Mouse (Mus musculus) T-helper 17 cell (primary cell): ENCODE data around the gene Kif26b.

ENCODE experiments used
- in situ Hi-C, 2 experiments: fragments of 300-600 bp; cut with MboI, MseI; formaldehyde crosslinking; loops; 1 replicate in 1 of 2; 2 replicates in 1 of 2; pipeline ENCODE4 v1.15.1; 2025; ENCODE audit warnings: high pct_unique_total_duplicates in 2 of 2

The Kif26b gene

DNA sequence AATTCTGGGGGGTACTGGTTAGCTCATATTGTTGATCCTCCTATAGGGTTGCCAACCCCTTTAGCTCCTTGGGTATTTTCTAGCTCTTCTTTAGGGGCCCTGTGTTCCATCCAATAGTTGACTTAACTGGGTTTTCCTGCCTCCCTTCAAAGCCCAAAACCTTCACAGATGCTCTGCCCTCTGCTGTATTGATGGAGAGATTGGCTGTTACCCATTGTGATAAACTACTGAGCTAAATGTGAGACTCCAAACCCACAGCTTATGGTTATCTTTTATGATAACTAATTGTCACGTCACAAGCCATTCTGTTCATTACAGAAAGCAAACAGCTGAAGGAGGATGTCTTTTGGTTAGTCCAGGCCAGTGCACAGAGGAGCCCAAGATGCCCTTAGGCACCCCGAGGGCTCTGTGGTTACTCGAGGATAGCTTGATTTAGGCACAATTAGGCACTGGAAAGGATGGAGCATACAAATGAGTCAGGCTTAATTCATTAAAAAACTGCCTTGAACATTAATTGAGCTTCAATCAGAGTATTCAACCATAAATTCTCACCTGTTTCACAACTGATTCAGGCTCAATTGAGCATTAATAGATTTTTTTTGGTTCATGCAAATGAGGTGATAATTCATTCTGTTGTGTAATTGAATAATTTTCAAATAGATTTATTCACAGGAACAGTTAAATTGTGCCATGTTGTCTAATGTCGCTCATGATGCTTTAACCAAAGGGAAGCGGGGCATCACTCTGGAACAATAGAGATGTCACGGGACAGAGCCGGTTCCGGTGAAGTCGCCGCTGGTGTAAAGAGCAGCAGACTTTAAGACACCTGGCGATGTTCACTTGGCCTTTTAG, 364.5 kb downstream of the Kif26b start:
- in situ Hi-C loops = no loop called here

DNA sequence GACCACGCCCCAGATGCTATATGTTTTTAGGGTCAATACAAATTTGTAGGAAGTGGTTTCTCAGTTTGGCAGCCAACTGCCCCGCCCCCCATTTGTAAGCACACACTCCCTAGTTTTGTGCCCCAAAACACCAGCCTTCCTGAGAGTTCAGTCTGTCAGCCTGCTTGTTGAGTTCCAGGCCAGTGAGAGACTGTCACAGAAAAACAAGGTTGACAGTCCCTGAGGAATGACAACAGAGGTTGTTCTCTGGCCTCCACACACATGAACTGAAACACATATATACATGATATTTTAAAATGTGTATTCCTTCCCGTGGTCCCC, 365.1 kb downstream of the Kif26b start:
- in situ Hi-C loops = no loop called here

DNA sequence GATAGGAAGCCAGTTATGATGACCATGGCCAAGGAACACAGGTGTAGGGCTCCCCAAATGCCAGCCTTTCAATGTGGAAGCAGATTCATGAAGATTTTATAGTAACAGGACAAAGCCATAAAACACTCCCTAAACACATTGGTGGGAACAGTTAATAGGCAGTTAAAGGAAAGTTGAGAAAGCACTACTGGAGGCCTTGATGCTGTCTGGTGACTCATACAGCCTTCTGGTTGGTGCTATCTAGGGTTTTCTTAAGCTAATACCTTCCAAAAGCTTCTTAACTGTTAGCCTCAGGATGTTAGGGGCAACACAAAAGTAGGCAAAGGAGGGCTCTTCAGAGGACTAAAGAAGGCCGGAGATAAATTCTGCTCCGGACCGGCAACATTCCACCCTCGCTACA, 366.7 kb downstream of the Kif26b start:
- in situ Hi-C loops = loop anchor here in 1 of 2 experiments (5.0 kb wide), 1 partner anchor 72 kb away; no protein-coding TSS in a partner anchor

DNA sequence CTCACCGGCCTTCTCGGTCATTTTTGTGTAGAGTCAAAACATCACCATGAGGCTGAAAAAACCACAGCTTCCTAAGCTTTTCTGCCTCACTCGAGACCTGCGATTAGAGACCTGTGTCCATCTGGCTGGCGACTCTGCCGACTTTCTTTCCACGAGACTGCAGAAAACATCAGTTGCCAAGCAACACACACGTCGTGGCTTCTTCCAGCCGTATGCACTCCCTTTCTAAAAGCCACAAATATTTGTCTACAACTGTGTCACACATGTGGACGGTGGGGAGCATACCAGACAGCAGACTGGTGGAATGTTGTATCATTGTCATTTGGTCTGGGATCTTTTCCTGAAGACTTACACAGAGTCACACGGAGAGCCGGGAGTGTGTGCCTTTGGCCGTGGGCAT, 382.0 kb downstream of the Kif26b start:
- in situ Hi-C loops = no loop called here

GRCm38 (mm10) chr1:178912936-178913716, 384.2 kb downstream of the Kif26b start:
- in situ Hi-C loops = no loop called here

DNA sequence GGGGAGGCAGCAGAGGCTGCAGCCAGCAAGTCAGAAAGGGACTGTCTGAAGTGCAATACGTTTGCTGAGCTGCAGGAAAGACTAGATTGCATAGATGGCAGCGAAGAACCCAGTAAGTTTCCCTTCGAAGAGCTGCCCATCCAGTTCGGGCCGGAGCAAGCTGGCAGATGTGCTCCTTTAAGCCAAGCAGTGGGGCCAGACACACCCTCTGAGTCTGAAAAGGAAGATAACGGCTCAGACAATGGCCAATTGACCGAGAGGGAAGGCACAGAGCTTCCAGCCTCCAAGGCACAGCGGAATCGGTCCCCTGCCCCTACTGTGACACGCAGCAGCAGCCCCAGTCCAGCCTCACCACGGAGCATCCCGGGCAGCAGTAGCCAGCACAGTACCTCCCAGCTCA, 386.1 kb downstream of the Kif26b start:
- in situ Hi-C loops = no loop called here

- in situ Hi-C loops = no loop called here
Measured at GRCm38 (mm10) chr1:178917194-178917902, 388.4 kb downstream of the Kif26b start.

DNA sequence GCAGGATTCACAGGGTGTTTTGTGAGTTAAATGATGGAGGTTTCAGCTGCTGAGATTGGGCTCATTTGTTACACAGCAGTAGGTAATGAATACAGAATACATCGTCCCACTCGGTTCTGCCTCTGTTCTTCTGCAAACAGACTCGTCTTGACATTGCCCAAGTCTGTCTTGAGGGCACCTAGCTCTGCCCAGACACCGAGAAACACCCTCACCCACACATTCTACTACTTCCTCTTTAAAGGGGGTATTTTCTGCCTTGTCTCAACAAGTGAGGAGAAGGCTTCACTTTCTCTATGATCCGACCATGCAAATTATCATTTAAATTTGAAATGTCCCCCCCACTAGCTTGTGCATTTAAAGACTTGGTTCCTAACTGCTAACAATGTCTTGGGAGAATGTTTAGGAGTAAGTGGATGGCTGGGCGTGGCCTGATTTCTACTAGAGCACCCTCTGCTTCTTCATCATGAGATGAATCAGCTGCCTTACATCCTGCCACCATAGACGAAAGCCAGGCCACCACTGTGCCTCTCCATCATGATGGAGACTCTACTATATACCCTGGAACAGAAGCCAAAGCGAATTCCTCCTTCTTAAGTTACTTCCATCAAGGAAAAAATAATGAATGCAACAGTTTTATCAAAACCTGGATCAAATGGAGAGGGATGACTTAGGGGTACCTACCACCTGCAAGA, 395.7 kb downstream of the Kif26b start:
- in situ Hi-C loops = loop anchor here in 1 of 2 experiments (10.0 kb wide), 1 partner anchor 760 kb away; no protein-coding TSS in a partner anchor

DNA sequence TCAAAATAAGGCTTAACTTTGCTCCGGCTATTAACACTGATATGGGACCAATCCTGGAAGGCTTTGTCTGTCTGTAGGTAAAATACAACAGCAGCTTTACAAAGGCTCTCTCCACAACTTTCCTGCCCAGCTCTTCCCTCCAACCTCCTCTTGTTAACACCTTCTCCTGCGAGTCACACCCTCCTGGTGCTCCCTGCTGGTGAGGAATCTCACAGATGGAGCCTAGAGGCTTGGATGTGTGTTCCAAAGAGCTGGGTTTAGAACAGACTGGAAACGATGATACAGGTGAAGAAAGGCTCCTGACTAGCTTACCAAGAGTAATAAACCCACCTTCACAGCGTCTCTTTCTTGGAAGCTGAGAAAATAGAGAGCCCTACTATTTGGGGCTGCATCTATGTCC, 400.6 kb downstream of the Kif26b start:
- in situ Hi-C loops = loop anchor here in 1 of 2 experiments (10.0 kb wide), 1 partner anchor 755 kb away; no protein-coding TSS in a partner anchor

- in situ Hi-C loops = no loop called here
Measured at GRCm38 (mm10) chr1:178933953-178934637, 405.2 kb downstream of the Kif26b start.

DNA sequence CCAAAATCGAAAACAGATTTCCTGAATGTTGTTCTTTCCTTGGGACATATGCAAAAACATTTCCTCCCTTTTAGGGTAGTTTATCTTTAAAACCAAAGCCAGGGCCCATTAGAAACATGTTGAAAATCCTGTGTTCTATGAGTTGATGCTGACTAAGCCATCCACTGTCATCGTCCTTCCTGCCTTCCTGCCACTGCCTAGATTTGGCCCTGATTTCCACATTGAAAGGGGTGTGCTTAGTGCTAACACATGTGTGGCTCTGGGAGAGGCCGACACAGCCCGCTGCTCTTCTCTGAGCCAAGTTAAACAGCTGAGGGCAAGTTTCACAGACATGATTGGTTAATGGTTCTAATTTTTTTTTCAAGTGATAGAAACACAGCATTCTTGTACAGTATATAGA, 407.5 kb downstream of the Kif26b start:
- in situ Hi-C loops = no loop called here

DNA sequence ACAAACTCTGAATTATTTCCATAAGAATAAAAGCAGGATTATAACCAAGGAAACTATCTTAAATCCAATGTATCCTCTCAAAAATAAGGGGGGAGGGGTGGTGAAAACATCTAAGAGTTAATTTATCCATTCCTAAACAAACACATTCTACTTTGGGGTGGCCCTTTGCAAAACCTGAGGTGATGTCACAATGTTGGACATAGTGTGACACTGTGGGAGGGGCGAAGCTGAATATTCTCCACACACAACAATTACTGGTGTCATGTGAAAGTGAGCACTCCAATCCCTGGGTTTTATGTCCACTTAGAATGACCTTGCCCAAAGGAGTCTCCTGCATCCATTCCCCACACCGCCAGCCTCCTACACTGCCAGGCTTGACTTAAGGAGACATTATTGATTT, 408.1 kb downstream of the Kif26b start:
- in situ Hi-C loops = no loop called here

GRCm38 (mm10) chr1:178940353-178940752, 411.4 kb downstream of the Kif26b start:
- in situ Hi-C loops = no loop called here

DNA sequence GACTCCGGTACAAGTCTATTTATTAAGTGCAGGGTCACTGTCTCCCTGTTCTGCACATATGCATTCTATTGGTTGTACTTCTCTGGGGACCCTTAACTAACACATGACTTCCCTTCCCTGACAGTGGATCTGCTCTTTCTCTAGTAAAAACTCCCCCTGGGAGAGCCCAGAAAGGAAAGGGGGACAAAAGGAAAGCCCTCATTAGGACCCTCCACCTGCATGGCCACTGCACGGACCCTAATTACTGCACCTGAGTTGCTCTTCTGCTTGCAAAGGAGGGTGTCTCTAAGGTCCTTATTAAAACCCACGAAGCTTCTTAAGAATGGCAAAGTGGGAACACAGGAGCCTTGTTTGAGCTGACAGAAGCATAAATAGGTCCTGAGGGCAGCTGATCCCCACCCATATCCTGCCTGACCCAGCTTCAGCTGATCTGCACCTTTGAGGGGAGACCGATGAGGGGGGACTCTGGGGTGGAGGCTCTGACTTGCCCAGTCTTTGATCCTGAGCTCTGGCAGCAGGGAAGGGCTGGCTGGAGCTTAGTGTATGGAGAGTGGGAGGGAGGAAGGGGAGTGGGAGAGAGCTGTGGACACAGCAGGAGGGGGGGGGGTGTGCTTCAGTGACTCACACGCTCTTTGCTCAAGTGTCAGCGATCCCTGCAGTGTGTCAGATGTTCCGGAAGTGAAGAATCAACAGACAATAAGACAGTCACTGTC, 413.5 kb downstream of the Kif26b start:
- in situ Hi-C loops = no loop called here

GRCm38 (mm10) chr1:178952910-178953309, 424.0 kb downstream of the Kif26b start:
- in situ Hi-C loops = no loop called here

DNA sequence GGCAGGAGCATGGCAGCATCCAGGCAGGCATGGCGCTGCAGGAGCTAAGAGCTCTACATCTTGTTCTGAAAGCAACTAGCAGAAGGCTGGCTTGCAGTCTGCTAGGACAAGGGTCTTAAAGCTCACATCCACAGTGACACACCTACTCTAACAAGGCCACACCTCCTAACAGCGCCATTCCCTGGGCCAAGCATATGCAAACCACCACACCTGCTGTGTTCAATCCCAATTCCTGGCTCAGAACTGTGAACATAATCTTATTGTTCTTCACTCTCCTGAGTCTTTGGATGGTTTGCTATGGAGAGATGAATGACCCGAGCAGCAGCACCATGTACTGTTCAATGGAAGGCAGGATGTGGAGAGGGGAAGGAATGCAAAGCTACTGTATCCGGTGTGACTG, 429.7 kb downstream of the Kif26b start:
- in situ Hi-C loops = loop anchor here in 1 of 2 experiments (5.0 kb wide), 1 partner anchor 431 kb away; the partner anchor contains the start of gene Kif26b

DNA sequence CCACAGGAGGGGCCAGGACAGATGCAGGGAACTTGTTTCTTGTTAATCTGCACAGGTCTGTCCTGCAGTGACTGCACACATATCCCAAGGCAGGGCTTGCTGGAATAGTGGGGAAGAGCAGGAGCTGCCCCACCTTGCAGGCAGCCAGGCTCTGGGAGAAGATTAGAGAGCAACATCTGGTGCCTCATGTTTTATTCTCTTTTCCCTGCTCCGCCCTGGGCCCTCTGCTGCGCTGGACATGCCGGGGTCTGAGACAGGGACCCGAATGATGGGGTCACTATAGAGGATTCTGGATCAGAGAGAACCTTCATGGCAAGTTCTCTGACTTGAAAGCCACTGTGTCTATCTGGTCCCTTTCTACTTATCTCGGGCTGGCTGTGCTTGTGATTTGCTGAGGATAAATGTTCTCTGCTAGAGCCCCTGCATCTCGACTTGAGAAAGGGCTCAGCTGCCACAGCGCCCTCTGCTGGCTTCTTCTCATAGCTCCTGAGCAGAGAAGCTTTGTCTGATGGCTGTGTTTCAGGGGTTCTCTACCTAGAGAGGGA, 431.2 kb downstream of the Kif26b start:
- in situ Hi-C loops = no loop called here

- in situ Hi-C loops = no loop called here
Measured at GRCm38 (mm10) chr1:178961661-178962060, 432.7 kb downstream of the Kif26b start.

- in situ Hi-C loops = no loop called here
Measured at GRCm38 (mm10) chr1:178972055-178972454, 443.1 kb downstream of the Kif26b start.
